Mouse (Mus musculus) kidney, postnatal 10 days (tissue): ENCODE data around the gene Nup93.
A peak's percentile ranks its signal among the peaks of the same experiment; 100 is the strongest.

ENCODE experiments used
- DNase-seq: peaks from one replicate; pipeline ENCODE4 v3.0.0; 2021; ENCODE audit warnings: mixed read lengths

The Nup93 gene

DNA sequence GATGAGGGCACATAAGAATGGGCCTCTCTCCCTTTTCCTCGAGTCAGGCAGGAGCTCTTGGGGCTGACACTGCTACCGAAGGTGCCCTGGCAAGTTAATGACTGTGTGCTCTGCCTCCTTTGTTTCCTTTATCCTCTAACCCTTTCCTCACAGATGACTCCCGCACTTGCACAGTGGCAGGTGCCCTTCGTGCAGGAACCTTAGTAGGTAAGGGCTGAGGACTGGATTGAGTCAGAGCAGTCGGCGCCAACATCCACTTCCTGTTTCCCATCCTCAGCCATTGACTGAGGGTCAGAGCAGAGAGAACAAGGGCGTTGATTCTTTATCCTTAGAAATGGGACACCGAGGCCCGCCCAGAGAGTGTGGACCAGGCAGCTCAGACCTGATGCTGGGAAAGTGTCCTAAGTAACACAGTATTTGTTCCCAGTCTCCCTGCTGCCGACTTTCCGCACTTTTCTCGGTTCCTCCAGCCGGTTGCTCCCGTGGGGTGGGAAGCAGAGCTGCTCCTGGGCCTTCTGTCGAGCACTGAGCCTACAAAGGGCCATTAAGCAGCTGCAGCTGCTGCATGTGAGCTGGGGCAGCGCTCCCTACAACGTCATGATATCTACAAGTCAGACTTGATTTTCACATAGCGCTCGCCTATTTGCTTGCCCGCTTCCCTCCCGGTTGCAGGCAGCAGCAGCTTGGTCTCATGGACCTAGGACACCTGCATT, 26.9 kb upstream of the Nup93 start:
- DNase-seq, result no peak

DNA sequence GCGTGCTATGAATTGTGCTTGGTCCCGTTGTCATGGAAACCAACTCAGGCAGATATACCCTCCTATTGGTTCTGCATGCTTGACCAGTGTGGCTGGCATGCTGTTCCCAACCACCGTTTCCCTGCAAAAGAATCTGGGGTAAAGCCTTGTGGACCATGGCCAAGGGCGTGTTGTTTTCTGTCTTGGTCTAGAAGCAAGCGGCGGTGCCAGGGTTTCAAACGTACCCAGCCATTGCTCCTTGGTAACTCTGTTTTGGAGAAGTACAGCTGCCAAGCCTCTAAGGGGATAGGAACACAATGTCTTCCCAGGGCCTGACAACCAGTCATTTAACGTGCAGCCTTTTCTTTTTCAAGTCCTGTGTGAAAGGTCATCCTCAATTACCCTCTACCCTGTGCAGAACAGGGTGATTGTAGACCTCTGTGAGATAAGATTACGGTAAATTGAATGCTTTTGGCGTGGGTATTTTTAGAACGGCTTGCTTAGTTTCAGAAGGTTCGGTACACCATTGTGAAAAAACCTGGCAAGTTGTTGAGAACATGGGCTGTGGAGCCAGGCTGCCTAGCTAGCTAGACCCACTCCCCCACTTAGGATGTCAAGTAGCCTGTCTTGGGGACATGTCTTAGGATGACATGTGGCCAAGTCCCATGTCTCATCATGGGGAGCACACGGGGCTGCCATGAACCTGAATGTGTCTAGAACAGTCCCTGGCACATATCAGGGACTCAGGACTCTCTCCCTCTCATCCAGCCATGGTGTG, 24.9 kb upstream of the Nup93 start:
- DNase-seq, result no peak

DNA sequence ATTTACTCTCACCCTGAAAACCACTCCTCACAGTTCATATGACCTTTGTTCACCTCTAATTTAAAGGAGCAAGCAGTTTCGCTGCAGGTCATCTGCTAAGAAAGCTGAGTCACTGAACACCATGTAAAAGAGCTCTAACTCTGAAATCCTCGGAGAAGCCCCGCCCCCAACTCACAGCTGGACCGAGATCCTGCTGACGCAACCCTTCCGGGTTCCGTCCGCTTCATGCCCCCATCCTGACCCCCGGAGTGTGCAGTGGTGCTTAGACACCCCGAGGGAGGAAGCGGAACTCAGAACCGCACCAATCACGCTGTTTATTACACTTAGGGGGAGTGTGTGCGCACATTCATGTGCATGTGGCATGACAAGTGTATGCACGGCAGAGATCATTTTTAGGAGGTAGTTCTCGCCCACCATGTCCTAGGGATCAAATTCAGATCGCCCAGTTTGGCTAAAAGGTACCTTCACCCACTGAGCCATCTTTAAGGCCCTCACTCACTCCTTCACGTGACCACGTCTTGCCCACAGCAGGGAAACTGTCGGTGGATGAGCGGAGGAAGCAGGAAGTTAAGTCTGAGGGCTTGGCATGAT, 23.2 kb upstream of the Nup93 start:
- DNase-seq, result peak; percentile 92

DNA sequence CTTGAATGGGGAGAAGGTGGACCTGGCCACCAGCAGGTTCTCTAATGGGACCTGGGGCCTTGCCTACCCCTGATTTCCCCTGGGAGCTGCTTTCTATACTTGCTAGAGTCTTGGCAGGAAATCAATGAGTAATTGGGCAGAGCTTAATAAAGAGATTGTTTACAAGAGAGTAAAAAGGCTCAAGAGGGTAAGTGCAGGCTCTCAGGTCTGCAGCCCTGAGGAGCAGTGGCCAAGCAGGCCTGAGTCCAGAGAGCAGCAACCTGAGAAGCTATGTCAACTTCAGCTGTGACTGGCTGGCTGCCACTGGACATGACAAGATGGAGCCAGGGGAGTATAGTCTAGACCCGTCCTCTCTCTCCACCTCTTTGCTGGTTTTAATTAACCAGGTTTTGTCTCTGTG, 21.4 kb upstream of the Nup93 start:
- no peak for DNase-seq

DNA sequence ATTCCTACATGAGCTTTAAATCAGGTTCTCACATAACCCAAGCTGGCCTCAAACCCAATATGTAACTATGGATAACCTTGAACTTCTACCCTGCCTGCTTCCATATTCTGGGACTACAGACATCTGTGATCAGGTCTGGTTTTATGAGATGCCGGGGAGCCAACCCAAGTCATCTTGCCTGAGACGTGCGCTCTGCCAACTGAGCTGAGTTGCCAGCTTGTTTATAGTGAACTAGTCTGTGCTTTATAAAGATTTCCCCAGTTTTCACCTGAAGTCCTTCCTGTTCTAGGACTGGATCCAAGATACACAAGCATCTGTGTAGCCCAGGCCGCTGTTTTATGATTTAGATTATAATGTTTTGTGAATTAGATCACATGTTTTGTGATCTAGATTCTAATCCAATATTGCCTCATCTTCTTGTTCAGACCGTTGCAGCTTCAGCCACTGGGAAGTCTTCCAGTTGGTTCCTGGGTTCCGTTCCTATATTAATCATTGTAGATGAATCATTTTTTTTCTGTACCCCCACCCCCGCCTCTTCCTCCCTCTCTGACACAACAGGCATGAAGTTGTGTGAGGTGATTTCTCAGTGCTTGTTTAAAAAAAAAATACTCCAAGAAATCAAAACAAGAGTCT, 19.7 kb upstream of the Nup93 start:
- DNase-seq, result no peak

DNA sequence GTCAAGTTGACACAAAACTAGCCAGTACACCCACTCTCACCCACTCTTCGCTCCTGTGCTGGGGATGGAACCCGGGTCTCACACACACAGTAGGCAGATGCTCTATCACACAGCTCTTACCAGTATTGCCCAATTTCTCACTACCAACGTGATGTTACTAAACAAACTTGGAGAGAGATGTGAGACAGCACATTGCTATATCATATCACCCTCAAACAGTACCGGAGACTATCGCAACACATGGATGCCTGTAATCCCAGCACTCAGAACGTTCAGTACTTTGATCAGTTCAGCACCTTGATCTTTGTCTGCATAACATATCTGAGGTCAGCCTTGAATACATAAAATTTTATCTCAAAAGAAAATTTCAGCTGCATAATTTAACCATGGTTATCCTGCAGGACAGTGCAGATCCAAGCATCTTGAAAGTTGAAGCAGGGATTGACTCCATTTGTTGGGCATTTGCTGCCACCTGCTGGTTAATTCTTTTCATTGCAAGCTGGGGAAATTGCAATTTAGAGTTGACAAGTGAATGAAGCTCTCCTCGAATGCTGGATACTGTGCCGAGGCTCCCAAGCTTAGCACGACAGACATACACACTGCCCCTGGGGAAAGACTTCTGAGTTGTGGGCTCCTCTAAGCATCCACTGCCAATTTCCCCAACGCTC, 15.0 kb upstream of the Nup93 start:
- DNase-seq, result peak; percentile 77

DNA sequence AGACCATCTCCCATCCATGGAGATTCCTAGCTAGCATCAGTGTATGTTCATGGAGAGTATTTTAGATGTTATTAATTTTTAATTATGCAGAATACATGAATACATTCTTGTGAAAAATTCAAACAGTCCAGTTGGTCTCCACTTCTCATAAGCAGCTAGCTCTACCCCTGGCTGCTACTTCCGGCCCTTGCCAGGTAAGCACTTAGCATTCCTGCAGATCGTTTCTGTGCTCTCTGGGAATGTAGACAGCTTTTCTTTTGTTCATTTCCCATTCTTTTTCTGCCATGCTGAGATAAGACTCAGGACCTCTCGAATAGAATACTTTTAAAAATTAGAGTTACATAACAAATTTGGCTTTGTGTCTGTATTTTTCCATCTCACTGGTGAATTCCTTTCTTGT, 10.3 kb upstream of the Nup93 start:
- no peak for DNase-seq

DNA sequence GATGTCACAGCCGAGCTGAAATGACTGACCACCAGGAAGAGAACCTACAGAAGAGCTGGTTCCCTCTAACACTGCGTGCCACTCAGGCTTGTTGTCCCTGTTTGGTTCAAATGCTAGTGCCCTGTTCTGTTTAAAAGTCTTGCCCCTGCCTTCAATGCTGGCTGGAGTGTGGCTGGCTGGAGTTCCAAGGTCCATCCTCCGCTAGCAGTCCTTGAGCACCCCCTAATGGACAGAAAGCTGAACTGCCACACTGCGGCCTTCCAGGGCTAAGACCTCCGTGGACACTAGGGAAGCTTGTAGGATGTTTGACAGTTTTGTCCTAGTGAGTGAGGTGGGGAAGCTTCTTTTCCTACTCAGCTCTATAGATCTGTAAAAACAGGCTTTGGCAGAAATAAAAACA, 8.6 kb upstream of the Nup93 start:
- peak; percentile 85 for DNase-seq

DNA sequence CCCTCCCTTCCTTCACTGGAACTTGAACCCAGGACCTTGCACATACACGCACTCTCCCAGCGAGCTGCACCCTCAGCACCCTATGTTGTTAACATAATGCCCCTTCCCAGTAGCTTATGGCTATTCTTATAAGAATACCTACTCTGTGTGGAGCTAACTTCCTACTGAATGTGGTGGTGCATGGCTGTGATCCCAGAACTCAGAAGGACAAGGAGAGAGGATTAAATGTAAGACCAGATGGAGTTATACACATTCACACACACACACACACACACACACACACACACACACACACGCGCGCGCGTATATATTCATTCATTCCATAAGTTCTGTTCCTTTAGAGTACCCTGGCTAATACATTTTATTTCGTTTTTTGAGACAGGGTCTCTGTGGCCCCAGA, 8.1 kb upstream of the Nup93 start:
- no peak for DNase-seq

DNA sequence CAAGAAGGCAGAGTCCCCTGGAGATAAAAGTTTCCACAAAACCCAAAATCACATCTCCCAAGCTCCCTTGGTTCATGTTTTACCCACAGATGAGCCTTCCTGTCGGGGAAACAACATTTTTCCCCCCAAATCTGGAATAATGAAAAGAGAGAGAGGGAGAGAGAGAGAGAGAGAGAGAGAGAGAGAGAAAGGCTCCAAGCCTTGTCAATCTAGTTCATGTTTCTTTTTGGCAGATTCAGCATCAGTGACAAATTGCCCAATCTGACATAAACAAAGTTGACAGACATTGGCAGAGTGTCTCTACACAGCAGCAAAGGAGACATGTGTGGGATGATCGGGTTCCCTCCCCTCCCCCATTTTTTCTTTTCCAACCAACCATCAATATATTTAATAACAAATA, 6.9 kb upstream of the Nup93 start:
- no peak for DNase-seq

DNA sequence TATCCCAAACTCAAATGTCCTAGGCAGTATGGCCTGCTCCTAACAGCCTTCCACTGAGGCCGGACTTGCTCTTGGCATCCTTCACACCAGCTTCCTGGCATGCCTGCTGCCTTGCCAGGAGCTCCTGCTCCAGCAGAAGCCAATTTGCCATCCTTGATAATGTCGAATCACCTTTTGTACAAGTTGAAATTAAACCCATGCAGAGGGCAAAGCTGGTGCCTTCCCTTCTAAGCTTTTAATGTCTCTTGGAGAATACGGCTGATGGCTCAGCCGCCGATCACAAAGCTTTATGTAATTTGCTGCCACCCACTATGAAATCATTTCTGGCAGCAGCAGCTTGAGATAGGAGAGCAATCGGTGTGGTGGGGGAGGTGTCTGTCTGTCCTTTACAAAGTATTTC, 4.7 kb upstream of the Nup93 start:
- no peak for DNase-seq

DNA sequence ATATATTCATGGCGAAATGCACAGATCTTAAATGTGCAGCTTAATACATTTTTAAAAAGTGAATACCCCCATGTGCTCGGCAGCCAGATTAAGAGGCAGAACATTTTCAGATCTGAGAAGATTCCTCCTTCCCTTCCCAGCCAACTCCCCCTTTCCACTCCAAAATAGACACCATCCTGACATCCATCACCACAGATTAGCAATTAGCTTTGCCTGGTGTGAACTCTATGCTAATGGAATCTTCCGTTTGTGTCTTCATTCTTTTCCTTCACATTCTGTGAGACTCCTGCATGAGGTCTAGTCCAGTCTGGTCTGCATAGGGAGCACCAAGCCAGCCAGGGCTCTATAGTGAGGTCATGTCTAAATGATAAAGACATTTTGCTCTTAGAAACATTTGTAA, 4.1 kb upstream of the Nup93 start:
- no peak for DNase-seq

DNA sequence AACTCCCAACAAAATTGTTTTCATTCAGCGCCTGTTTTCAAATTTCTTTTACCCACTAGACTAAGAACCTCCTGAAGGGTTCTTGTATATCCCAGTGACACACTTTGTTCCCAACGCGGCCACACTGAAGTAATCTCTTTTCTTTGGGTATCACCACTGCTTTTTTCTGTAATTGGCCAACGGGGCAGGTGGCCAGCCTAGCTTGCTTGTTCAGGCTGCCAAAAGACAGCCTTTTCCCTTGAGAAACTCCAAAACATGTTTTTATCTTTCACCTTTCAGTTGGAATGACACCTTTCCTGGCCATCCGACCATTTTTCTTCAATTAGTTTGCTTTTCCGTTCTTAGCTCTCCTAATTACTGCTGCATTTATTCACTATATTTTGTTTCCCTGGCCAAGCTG, 545 bp upstream of the Nup93 start:
- DNase-seq, result no peak

DNA sequence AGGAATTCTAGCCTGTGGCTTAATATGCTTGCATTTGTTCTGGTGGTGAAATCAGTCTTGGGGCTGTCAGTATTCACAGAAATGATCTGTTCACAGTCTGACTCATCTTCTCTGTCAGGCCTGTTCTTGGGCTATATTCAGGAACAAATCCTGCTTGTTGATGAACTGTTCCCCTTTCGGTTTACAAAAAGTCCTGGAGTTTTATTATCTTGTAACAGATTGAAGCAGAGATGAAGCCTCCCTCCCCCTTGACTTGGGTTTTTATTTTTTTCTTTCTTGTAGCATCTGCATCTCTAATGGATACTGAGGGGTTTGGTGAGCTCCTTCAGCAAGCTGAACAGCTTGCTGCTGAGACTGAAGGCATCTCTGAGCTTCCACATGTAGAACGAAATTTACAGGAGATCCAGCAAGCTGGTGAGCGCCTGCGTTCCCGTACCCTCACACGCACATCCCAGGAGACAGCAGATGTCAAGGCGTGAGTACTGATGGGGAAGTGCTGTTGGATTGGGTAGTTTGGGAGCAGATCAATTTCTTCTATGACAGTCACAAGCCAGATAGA, 13.1 kb downstream of the Nup93 start:
- DNase-seq, result no peak

DNA sequence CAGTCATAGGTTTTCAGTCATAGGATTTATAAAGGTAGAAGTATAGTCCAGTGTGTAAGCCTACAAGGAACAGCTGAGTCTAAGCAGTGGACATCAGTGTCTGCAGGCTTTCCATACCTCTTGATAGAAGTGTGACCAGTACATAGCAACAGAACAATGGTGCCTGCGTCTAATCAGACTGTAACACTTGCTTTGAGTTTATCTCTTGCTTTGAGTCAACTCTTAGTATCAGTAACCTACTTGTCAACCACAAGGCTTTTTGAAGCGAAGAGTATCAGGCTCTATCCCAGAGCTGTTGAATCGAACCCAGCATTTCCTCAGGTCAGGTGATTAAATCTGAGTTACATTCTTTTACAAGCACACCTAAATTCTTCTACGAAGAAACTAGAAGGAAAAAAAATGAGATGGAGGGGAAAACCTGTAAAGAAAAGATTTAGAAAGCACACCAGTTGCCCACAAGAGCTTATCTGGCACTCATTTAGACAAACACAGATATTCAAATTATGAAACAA, 25.9 kb downstream of the Nup93 start:
- no peak for DNase-seq

DNA sequence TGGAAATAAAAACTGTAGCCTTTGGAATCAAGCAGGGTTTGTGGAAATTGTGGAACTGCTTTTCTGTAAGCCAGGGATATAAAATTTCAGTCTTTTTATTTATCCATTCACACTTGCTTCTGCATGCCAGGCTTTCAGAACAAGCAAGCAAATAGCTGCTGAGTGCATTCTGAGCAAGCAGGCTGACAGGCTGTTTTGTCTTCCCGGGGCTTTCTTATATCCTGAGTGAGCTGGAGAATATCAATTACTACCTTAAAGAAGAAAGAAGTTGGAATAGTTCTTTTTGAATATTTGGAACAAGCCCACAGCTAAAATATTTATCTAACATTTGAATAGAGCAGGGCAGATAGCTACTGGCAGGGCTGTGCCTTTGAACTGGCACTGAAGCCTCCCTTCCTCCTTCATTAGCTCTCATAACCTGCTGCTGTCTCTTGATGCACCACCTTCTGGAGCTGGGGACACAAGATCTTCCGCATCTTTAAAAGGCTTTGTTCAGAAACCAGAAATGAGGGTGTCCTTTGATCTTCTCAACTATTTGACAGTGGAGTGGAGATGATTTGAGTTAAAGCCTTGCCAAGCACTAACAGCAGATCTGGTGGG, 35.6 kb downstream of the Nup93 start:
- DNase-seq, result no peak

DNA sequence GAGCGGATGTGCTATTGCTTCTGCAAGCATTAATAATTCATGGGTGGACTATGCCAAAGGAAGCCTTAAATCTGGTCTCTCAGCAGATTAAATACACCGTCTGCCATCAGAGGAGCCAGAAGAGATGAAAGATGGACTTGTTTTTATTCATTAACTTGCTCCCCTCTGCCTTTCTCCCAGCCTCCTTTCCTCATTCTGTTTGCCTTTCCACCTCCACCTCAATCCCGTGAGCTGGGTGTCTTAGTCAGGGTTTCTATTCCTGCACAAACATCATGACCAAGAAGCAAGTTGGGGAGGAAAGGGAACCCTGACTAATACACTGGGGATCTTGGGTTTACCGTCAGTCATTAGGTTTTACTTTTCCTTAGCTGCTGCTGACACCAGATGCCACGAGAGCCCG, 44.5 kb downstream of the Nup93 start:
- DNase-seq, result no peak

DNA sequence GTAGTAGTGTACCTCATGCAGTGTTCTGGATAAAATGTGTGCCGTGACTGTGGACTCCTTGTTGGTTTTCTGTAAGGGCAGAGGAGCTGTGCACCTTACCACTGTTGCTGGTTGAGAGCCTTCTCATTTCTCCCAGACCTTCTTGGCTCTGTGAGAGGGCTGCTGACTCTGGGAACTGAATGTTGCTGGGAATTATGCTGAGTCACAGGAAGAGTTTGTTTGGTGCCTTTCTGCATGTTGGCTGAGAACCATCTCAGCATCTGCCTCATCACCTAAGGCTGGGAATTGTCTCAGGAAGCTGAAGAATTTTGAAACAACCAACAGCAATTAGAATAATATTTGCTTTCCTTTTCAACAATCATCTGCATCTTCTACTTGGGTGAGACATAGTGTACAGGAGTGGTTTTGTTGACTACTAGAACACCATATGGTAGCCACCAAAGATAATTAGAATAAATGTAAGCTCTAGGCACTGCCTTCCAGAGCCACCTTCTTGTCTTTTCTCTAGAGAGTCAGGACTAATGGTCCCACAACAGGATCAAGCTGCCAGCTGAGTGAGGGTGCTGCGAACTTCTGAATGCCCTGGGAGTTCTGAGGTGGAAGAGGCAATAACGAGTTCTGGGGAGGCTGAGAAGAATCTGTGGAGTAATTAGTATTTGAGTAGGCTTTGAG, 48.4 kb downstream of the Nup93 start:
- no peak for DNase-seq

DNA sequence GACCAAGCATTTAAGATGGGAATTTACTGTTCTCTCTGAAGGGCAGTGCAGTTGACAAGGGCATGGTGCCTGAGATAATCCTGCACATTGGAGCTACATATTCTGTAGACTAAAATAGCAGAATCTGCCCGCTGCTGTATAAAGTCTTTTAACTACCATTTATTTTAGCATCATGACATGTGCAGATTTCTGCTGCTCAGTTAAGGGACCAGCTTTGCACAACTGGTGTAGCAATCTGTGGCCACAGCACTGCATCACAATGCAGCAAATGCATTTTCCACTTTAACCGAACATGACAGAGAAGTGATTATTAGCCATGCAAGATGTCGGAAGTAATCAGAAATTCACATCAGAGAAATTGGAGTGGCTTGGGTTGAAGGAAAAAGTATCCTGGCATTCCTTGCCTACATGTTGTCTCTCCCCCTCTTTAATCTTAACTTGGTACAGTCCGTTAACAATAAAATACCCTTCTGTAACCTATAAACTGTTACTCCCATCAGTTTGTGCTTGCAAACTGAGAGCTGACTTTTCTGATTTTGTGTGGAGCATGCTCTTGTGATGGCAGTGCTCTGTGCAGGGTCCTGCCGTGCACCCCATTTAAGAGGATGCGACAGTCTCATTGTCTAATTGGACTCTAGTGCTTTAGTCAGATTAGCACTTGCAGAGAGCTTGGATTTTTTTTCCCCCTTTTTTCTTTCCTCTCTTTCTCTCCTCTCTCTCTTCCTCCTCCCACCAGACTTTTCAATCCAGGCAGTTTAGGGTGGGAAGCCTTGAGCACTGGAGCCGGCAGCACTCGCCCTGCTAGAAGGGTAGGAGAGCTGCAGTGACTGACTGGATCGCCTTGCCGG, 52.2 kb downstream of the Nup93 start:
- no peak for DNase-seq

DNA sequence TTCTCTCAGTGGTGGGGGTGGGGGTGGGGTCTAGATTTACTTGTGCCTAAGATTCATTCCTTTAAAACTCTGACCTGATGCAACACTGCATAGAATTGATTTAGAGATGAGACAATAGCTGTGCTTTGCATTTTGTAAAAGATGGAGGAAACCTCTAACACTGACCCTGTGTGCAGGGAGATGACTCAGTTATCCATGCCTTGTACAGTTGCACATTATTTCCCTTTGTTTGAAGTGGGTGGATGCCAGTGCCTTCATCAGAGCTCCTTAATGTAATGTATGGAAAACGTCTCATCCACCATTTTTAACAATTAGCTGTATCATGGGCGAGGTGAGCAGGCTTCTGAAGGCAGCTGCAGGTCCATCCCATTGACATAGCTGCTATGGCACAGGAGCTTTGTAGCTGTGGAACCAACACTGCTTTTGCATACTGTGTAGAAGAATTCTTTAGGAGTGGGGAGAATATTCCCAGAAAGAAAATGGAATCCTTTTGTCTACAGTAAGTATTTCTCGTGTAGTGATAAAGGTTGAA, 54.1 kb downstream of the Nup93 start:
- DNase-seq, result no peak
